Mouse (Mus musculus): ENCODE measurements around the gene Cyp8b1.

Gene Cyp8b1

DNA sequence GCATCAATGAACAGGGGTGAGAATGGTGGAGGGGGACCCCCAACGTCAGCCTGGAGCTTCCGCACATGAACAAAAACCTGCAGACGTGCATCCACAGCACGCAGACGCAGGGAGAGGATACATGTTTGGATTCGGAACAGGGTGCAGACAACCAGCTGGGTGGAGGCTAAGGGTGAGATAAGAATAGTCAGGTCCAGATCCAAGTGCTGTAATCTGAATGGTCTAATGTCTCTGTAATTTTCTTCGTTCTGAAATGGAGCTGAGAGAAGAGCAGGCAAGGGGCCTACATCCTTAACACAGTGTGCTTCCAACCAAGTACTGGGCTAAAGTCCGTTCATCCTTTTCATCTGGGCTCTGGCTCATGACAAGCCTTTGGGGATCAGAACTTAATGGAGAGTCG lies 24.8 kb downstream of the Cyp8b1 start:
- no peak for DNase-seq (ENCODE audit: low spot score)

- DNase-seq (ENCODE audit: low spot score): peak; percentile 53
These were observed 25.6 kb downstream of the Cyp8b1 start for GRCm38 (mm10) chr9:121890441-121890941.

- no peak for DNase-seq (ENCODE audit: low spot score)
These were observed 26.1 kb downstream of the Cyp8b1 start for GRCm38 (mm10) chr9:121889927-121890440.

DNA sequence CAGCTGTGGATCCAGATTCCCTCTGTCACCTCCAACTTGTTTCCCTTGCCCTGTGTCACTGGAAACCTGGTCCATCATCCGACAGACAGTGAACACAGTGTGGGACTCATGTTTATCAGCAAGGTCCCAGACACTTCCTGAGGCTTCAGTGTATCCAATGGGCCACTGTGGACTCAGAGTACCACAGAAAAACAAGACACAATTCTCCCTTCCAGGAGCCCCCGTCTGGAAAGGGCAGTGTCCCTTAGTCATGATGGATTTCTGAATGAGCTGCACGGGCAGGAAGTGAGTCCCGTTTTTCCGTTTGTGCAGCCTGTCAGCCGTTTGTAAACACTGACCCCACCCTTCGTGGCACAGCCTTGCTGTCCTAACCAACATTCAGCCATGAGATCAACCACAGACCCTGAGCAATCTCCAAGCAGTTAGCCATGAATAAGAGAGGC lies 34.1 kb downstream of the Cyp8b1 start:
- no peak for DNase-seq (ENCODE audit: low spot score)

GRCm38 (mm10) chr9:121881301-121881700 lies 34.8 kb downstream of the Cyp8b1 start:
- no peak for DNase-seq (ENCODE audit: low spot score)

DNA sequence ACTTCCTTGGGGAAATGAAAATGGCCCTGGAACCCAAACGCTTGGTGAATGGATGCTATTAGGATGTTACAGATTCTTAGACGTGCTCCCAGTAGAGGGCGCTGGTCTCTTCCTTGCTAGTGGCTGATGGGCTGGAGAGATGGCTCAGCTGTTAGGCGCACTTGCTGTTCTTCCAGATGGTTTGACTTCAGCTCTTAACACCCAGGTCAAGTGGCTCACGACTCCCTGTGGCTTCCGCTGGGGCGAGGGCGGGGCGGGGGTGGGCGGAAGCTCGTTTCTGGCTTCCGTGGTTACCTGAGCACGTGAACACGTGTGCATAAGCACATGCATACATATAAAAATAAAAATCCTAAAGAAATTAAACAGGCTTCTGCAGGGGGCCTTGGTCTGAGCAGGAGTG lies 35.3 kb downstream of the Cyp8b1 start:
- peak; percentile 82 for DNase-seq (ENCODE audit: low spot score)

DNA sequence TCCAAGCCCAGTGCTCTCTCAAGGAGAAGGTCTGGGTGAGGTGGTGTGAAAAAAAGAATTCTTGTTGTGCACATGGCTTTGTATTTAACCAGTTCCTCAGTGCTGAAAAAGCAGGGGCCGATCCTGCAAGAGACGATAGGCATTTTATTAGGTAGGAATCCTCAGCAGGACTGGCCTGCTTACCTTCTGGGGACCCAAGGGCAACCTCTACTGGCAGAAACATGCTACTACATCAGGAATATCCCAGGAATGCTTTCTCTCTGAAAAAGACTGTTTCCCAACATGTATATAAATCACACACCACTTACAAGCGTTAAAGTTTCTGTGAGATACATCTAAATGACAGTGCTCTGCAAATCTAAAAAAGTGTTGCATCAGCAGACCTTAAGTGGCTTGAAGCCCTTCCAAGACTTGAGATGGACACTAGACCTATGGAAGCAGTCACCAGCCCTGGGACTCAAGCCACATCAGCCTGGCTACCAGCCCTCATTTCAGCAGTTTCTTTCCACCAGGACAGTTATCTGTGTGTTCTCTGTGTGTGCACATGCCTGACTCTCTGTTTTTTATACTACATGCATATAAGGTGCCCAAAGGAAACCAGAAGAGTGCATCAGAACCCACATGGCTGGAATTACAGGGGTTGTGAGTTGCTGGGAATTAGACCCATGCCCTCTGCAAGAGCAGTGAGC lies 38.9 kb downstream of the Cyp8b1 start:
- DNase-seq (ENCODE audit: low spot score): peak; percentile 81

DNA sequence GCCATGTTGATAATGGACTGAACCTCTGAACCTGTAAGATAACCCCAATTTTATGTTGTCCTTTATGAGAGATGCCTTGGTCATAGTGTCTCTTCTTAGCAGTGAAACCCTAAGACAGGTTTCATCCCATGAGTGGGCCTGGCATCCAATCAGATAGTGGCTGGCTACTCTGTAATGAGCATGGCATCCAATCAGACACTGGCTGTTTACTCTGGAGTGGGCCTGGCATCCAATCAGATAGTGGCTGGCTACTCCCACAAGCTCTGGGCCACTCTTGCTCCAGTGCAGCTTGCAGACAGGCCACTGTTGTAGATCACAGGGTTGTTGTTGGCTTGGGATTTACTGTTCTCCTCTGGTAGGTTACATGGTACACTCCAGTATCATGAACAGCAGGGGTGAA lies 42.5 kb downstream of the Cyp8b1 start:
- no peak for DNase-seq (ENCODE audit: low spot score)

- no peak for DNase-seq (ENCODE audit: low spot score)
These were observed 43.9 kb downstream of the Cyp8b1 start for GRCm38 (mm10) chr9:121872062-121872683.

GRCm38 (mm10) chr9:121869973-121870515 lies 46.1 kb downstream of the Cyp8b1 start:
- peak; percentile 9 for DNase-seq (ENCODE audit: low spot score)

DNA sequence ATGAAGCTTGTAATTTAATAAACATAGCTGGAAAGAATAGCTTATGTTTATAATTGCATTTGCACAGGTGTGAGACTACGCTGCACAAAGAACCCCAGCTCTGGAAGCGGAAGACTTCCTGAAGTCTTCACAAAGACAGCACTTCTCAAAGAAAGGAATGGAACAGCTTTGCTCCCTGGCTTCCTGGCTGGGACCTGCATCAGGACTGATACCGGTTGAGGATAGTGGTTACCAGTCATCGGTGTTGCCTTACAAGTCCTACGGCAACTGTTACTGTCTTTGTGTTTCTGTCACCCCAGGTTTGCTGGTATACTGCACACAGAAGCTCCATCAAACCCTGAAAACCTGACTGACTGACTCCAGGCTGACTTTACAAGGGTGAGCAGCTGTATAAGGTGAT lies 46.7 kb downstream of the Cyp8b1 start:
- DNase-seq (ENCODE audit: low spot score): no peak

DNA sequence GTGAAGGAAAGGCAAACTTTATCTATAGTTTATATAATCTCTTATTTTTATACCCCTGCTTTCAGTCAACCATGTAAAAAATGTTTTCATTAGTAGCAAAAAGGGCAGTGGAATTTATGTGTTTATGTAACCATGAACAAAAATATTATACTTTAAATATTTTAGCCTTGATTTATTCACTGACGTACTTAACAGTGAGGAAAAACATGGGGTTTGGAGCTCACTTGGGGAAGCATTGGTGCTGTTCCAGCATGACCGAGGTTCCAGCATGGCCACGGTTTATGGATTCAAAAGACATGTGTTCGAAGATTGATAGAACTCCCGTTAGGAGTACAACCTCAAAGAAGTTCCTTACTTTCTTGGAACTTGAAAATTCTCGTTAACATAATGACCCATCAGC lies 47.9 kb downstream of the Cyp8b1 start:
- DNase-seq (ENCODE audit: low spot score): no peak

DNA sequence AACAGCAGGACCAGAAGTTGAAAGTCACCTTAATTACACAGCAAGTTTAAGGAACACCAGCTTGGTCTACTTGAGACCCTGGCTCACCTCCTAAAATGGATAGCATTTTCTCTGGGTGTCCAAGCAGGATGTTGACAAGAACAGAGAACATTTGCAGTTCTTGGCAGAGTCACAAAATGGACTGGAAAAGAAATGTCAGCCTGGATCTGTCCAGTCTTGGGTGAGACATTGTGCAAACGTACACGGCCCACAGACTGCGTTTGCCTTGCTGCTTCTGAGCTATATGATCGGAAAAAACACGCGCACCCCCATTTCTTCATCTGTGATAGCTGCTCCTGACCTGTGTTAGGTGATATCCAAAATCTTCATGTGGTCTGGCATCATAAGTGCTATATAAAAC lies 48.5 kb downstream of the Cyp8b1 start:
- DNase-seq (ENCODE audit: low spot score): no peak

DNA sequence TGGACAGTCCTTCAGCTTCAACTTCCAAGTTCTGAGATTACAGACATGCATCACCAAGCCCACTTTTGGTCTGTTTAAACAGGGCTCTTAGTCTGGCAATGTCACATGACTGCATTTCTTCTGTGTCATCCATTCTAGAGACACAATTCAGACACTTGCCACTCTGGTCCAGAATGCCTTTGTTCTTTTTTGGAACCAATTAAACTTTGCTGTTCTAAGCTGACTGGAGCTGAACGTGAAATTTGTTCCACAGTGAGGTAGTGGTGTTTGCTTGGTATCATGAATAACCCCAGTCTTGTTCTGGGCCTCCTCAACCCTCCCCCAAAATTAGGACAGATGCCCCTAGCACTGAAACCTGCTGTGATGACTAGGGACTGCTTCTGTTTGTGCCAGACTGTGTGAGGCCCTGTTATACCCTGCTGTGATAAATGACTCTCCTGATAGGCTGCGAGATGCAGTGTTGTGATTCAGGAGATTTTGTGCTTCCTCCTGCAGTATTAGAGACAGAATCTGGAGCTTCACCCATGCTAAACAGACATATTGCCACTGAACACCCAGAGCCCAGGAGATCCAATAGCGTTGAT lies 50.6 kb downstream of the Cyp8b1 start:
- DNase-seq (ENCODE audit: low spot score): no peak

DNA sequence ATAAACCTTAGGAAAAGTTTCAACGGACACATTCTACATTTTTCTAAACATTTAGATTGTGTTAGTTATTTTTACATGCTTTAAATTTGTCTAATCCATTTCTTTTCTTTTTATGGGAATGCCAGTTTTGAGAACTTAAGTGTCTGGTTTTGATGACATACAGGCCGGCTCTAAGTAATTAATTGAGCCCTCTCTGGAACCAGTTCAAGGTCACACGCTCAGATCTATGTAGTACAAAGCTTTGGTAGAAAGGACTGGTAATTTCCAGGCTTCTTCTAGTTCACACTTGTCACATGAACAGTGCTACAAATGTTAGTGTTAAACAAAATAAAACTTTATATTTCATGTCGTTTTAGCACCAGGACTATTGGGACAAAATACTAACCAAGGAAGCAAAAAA lies 51.3 kb downstream of the Cyp8b1 start:
- no peak for DNase-seq (ENCODE audit: low spot score)
